In genomic region chr2:27516289-27516688, GRCm38 (mm10) we compare ENCODE assay signal across 9 mouse cellular contexts. TPM values are rescaled to one million over a fixed set of nuclear protein-coding genes. Genes with fewer than 3 reads are reported as not detected.
DNase-seq lines count a peak whose midpoint lies in the region; ATAC-seq and TF ChIP-seq lines count a peak whose summit lies in the region.
"Had no signal": no experiment of that assay in that cellular context is flagged by ENCODE, and none has a peak within 500 bp of the region (broad histone marks: within the 10 kb centered on the region; RNA-seq: fewer than 3 reads in every experiment).

No protein-coding gene starts in this region.

- intact Hi-C loops in left cerebral cortex, postnatal 36 days (cut with DNase I): loop anchor here (5.0 kb wide), 1 partner anchor 234 kb away; no protein-coding TSS in a partner anchor

- H3K27me3 ChIP-seq in kidney, embryonic 14.5 days (ENCODE audit: control insufficient read depth, insufficient read depth, low read length): no peaks in the 10 kb centered on the region
- H3K27me3 ChIP-seq in hindbrain, embryonic 15.5 days: no peaks in the 10 kb centered on the region
- no peaks in the 10 kb centered on the region for H3K27me3 ChIP-seq in midbrain, embryonic 14.5 days (ENCODE audit: control insufficient read depth, insufficient read depth, low read length)
- H3K27me3 ChIP-seq: Patski had no signal

- H3K9me3 ChIP-seq in kidney, embryonic 14.5 days (ENCODE audit: control insufficient read depth, low read length): no peaks in the 10 kb centered on the region
- no peaks in the 10 kb centered on the region for H3K9me3 ChIP-seq in hindbrain, embryonic 15.5 days
- no peaks in the 10 kb centered on the region for H3K9me3 ChIP-seq in midbrain, embryonic 14.5 days (ENCODE audit: control insufficient read depth, low read length)

- no peak for ATAC-seq in kidney, embryonic 14.5 days (ENCODE audit: low FRiP score, low TSS enrichment)
- ATAC-seq in hindbrain, embryonic 15.5 days (ENCODE audit: low FRiP score, low read depth): no peak
- ATAC-seq in midbrain, embryonic 14.5 days (ENCODE audit: low FRiP score, low TSS enrichment): no peak

- peak overlapping the region; percentile 76 for H3K4me3 ChIP-seq in kidney, embryonic 14.5 days (ENCODE audit: low read length)
- H3K4me3 ChIP-seq in bone marrow macrophage, adult 2 months (ENCODE audit: insufficient read depth, low read length): peak overlapping the region; percentile 97
- H3K4me3 ChIP-seq in hindbrain, embryonic 15.5 days: peak overlapping the region; percentile 77
- H3K4me3 ChIP-seq in midbrain, embryonic 14.5 days (replicated peaks; ENCODE audit: low read depth, low read length): peak overlapping the region; percentile 93

- peak overlapping the region; percentile 93 for H3K9ac ChIP-seq in kidney, embryonic 14.5 days (ENCODE audit: low read depth, low read length)
- peak overlapping the region; percentile 90; the same call in 1 of the 2 replicates for H3K9ac ChIP-seq in hindbrain, embryonic 15.5 days
- H3K9ac ChIP-seq in midbrain, embryonic 14.5 days (replicated peaks; ENCODE audit: low read length): peak overlapping the region; percentile 89; the same call in 1 of the 2 replicates

- H3K27ac ChIP-seq in kidney, embryonic 14.5 days (ENCODE audit: low read depth, low read length): no peak overlapping the region
- H3K27ac ChIP-seq in bone marrow macrophage, adult 2 months (ENCODE audit: insufficient read depth, low read depth, low read length): no peak overlapping the region
- no peak overlapping the region for H3K27ac ChIP-seq in hindbrain, embryonic 15.5 days (replicated peaks)
- H3K27ac ChIP-seq in midbrain, embryonic 14.5 days (replicated peaks; ENCODE audit: low read depth, low read length): no peak overlapping the region

- no peak for TF ChIP-seq POLR2A in bone marrow macrophage, adult 2 months (IDR thresholded peaks at IDR 0.05; ENCODE audit: borderline replicate concordance, low read depth, low read length)

- WGBS in kidney, embryonic 14.5 days: 17% methylated on average over 1 of the region's 1 CpGs
- WGBS in hindbrain, embryonic 15.5 days: 15% methylated on average over 1 of the region's 1 CpGs
- WGBS in midbrain, embryonic 14.5 days: 10% methylated on average over 1 of the region's 1 CpGs

- H3K4me2 ChIP-seq in kidney, embryonic 14.5 days (replicated peaks; ENCODE audit: low read depth, low read length): peak overlapping the region; percentile 92
- H3K4me2 ChIP-seq in hindbrain, embryonic 15.5 days: peak overlapping the region; percentile 94
- H3K4me2 ChIP-seq in midbrain, embryonic 14.5 days (ENCODE audit: low read length): peak overlapping the region; percentile 98

- no peak for DNase-seq in kidney, adult 8-10 months
- no peak for DNase-seq in midbrain, embryonic 14.5 days
- no peak for DNase-seq in left cerebral cortex, postnatal 36 days (ENCODE audit: low spot score in 2 of 2)
- no peak for DNase-seq in frontal cortex, postnatal 36 days (ENCODE audit: low spot score in 2 of 2)
- DNase-seq in ovary, postnatal 10 days (ENCODE audit: low spot score): no peak

- TF ChIP-seq CTCF in bone marrow macrophage, adult 2 months (IDR thresholded peaks at IDR 0.05; ENCODE audit: low read depth, low read length): no peak

- H3K4me1 ChIP-seq in kidney, embryonic 14.5 days (ENCODE audit: control insufficient read depth, insufficient read depth, low read length): peaks cover 21% of the 10 kb centered on the region
- peaks cover 19% of the 10 kb centered on the region for H3K4me1 ChIP-seq in bone marrow macrophage, adult 2 months (ENCODE audit: control insufficient read depth, insufficient read depth, low read length)
- peaks cover 33% of the 10 kb centered on the region for H3K4me1 ChIP-seq in hindbrain, embryonic 15.5 days (replicated peaks)
- peaks cover 23% of the 10 kb centered on the region for H3K4me1 ChIP-seq in midbrain, embryonic 14.5 days (ENCODE audit: control insufficient read depth, insufficient read depth, low read length)

- peaks cover 29% of the 10 kb centered on the region for H3K36me3 ChIP-seq in kidney, embryonic 14.5 days (ENCODE audit: control insufficient read depth, insufficient read depth, low read length)
- peaks cover 26% of the 10 kb centered on the region for H3K36me3 ChIP-seq in hindbrain, embryonic 15.5 days
- peaks cover 24% of the 10 kb centered on the region for H3K36me3 ChIP-seq in midbrain, embryonic 14.5 days (ENCODE audit: control insufficient read depth, insufficient read depth, low read length)

RNA-seq across cellular contexts. Expression of gene Wdr5, which starts 1.3 kb away (rescaled TPM):
- polyA plus RNA-seq in kidney, embryonic 14.5 days (2014; fragmentation: Nextera tagmentation; extraction: Ambion mirVana): 37.1 and 73.5 TPM in 2 replicates
- polyA plus RNA-seq in bone marrow macrophage, adult 2 months (2012; ENCODE audit: insufficient read depth, insufficient read length, missing spikeins): 22.0 and 25.4 TPM in 2 replicates
- polyA plus RNA-seq in hindbrain, embryonic 15.5 days (2015; fragmentation: Nextera tagmentation; extraction: Ambion mirVana): 44.2 and 45.9 TPM in 2 replicates
- 31.9 and 44.2 TPM in 2 replicates for polyA plus RNA-seq in midbrain, embryonic 14.5 days (2014; fragmentation: Nextera tagmentation; extraction: Ambion mirVana)
- total RNA-seq in left cerebral cortex, postnatal 36 days (2021): 10 to 100 TPM; 24.2 to 28.5 TPM

RNA-seq across cellular contexts. Expression of gene Brd3, which starts 8.8 kb away (rescaled TPM):
- 134 and 147 TPM in 2 replicates for polyA plus RNA-seq in kidney, embryonic 14.5 days (2014; fragmentation: Nextera tagmentation; extraction: Ambion mirVana)
- 27.4 and 29.1 TPM in 2 replicates for polyA plus RNA-seq in bone marrow macrophage, adult 2 months (2012; ENCODE audit: insufficient read depth, insufficient read length, missing spikeins)
- 109 and 132 TPM in 2 replicates for polyA plus RNA-seq in hindbrain, embryonic 15.5 days (2015; fragmentation: Nextera tagmentation; extraction: Ambion mirVana)
- polyA plus RNA-seq in midbrain, embryonic 14.5 days (2014; fragmentation: Nextera tagmentation; extraction: Ambion mirVana): 165 and 174 TPM in 2 replicates
- total RNA-seq in left cerebral cortex, postnatal 36 days (2021): 10 to 100 TPM; 43.0 to 56.9 TPM
